Mouse (Mus musculus): ENCODE data around the gene Pde7b.

Gene Pde7b

DNA sequence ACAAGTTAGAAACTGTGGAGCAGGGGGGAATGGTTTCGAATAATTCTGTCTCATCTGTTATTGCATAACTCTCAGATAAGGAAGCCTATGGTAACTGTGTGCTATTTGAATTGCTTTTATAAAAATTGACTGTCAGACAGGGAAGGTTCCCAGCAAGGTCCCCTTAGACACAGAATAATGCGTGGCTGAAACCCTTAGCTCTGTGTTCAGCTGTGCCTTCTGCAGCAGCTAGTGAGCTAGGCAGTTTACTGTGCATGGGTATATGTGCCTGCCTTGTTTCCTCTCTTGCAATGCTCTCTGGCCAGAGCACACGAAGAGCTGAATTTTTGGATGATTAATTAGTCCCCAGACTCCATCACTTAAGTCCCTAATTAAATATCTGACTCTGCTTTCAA lies 1.4 kb downstream of the Pde7b start:
- DNase-seq (ENCODE audit: extremely low read depth, insufficient read length, low spot score) = no peak

GRCm38 (mm10) chr10:20722651-20723520 lies 2.0 kb downstream of the Pde7b start:
- DNase-seq (ENCODE audit: extremely low read depth, insufficient read length, low spot score) = no peak

GRCm38 (mm10) chr10:20719201-20719600 lies 5.7 kb downstream of the Pde7b start:
- no peak for DNase-seq (ENCODE audit: extremely low read depth, insufficient read length, low spot score)

- DNase-seq (ENCODE audit: extremely low read depth, insufficient read length, low spot score) = no peak
These were observed 24.2 kb downstream of the Pde7b start for GRCm38 (mm10) chr10:20700633-20701032.

DNA sequence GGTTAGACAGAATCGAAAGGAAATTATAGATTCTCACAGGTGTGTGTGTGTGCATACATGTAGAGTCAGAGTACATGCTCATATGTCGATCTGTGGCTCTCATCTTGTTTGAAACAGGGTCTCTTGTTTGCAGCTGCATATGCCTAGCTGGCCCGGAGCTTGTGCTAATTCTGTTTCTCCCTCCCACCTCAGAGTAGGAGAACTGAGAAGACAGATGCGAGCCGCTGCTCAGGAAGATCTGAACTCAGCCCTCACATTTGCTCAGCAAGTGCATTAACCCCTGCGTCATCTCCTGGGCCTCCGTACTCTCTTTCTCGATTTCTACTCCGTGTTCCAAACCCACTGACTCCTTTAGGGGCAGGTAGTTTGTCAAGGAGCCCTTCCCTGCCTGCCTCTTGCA lies 25.0 kb downstream of the Pde7b start:
- DNase-seq (ENCODE audit: extremely low read depth, insufficient read length, low spot score) = no peak

GRCm38 (mm10) chr10:20695637-20696036 lies 29.2 kb downstream of the Pde7b start:
- DNase-seq (ENCODE audit: extremely low read depth, insufficient read length, low spot score) = no peak

- DNase-seq (ENCODE audit: extremely low read depth, insufficient read length, low spot score) = no peak
These were observed 34.9 kb downstream of the Pde7b start for GRCm38 (mm10) chr10:20690002-20690401.

- no peak for DNase-seq (ENCODE audit: extremely low read depth, insufficient read length, low spot score)
These were observed 40.7 kb downstream of the Pde7b start for GRCm38 (mm10) chr10:20684151-20684550.

GRCm38 (mm10) chr10:20680986-20681385 lies 43.9 kb downstream of the Pde7b start:
- no peak for DNase-seq (ENCODE audit: extremely low read depth, insufficient read length, low spot score)

- no peak for DNase-seq (ENCODE audit: extremely low read depth, insufficient read length, low spot score)
These were observed 49.6 kb downstream of the Pde7b start for GRCm38 (mm10) chr10:20675321-20675720.

DNA sequence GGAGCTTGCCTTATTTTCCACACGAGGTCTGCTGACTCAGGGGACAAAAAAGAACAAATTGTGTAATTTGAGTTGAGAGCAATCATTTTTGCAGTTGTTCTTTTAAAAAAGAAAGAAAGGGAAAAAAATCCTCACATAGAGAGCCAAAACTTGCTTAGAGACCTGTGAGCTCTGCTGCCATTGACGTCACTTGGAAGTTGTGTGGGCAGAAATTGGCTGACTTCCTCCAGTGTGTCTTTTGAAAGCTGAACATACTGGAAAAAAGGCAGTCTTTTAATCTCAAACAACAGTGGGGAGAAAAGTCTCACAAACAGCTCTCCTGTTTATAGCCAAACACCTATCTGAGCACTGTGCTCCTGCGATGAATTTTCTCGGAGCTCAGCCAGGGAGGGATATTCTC lies 51.1 kb downstream of the Pde7b start:
- no peak for DNase-seq (ENCODE audit: extremely low read depth, insufficient read length, low spot score)

- DNase-seq (ENCODE audit: extremely low read depth, insufficient read length, low spot score) = no peak
These were observed 52.3 kb downstream of the Pde7b start for GRCm38 (mm10) chr10:20672591-20672990.

DNA sequence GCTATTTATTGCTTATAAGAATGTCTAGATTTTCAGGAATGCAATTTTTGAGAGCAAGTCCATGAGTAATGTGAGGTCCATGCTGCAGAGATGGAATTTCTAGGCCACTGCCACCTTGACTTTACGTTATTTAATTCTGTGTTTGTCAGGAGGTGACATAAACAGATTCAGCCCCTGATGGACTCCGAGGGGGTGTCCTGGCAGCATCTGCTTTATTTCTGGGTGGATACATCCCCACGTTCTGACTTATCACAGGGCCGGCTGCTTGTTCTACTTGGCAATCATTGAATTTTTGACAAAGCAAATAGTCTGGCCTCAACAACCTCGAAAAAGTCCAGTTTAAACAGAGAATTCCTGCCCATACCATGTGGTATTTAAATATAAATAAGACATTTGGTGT lies 53.3 kb downstream of the Pde7b start:
- DNase-seq (ENCODE audit: extremely low read depth, insufficient read length, low spot score) = no peak

GRCm38 (mm10) chr10:20670541-20670940 lies 54.3 kb downstream of the Pde7b start:
- no peak for DNase-seq (ENCODE audit: extremely low read depth, insufficient read length, low spot score)

GRCm38 (mm10) chr10:20669467-20669866 lies 55.4 kb downstream of the Pde7b start:
- no peak for DNase-seq (ENCODE audit: extremely low read depth, insufficient read length, low spot score)

- DNase-seq (ENCODE audit: extremely low read depth, insufficient read length, low spot score) = no peak
These were observed 56.3 kb downstream of the Pde7b start for GRCm38 (mm10) chr10:20668577-20668976.

DNA sequence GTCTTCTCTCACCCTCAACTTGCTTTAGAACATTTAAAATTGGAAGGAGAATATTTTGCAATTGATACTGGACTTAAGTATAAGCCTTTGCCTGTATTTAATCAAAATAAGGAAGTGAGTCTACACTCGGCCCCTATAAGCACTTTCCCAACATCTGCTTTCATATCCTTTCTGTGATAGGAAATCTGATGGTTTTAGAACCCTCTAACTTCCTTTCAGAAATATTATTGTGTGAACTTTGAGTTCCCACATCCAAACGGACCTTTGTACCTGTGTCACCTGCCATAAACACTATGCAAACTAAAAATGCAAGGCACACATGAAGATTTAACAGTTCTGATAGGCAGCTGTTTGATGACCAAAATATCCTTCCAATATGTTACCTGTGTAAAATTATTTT lies 58.2 kb downstream of the Pde7b start:
- DNase-seq (ENCODE audit: extremely low read depth, insufficient read length, low spot score) = no peak

DNA sequence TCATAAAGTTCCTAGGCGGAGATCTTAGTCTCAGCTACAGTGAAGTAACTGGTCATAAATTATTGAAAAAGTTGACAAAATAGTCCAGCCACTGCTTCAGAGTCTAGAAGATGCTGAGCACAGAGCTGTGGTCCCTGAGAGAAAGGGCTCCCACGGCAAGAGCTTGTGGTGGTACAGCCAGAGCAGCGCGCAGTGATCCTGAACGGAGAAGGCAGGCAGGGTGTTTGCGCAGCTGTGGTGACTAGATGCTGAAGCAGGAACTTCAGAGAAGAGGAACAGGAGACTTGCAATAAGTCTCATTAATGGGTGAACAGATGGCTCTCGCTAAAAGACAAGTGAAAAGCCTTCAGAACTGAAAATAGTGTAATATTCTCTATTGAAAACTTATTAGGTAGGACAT lies 61.9 kb downstream of the Pde7b start:
- no peak for DNase-seq (ENCODE audit: extremely low read depth, insufficient read length, low spot score)

GRCm38 (mm10) chr10:20661684-20662083 lies 63.2 kb downstream of the Pde7b start:
- no peak for DNase-seq (ENCODE audit: extremely low read depth, insufficient read length, low spot score)

DNA sequence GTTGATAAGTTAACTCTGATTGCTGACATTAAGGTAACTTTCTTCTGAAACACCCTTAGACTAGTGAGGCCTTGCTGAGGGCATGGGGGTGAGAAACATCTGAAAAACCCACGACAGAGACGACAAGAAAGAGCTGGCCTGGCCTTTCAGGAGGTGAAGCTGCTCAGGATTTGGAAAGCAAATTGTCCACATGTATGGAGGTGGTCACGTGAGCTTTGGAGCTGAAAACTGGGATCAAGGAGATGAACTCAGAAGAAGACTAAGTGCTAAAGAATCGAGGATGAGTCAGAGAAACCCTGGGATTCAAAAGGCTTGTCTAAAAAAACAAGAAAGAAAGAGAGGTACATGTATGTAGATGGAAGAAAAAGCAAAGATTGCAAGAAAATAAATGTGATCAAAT lies 65.2 kb downstream of the Pde7b start:
- no peak for DNase-seq (ENCODE audit: extremely low read depth, insufficient read length, low spot score)

DNA sequence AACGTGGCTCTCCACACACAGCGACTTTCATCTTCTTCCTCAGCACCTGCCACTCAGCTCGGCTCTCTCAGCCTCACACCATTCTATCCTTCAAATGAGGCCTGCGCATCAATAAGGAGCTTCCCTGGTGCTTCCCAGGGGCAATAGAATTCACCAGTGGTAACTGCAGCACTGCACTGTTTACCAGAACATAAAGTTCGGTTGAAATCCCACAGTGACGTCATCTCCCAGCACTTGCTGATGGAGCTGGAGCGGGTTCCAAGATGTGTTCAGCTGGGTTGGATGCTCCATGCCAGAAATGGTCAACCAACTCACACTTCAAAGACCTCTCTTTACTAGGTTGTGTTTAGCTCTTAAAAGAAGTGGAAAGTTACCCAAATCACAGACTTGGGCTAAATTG lies 65.6 kb downstream of the Pde7b start:
- DNase-seq (ENCODE audit: extremely low read depth, insufficient read length, low spot score) = no peak

DNA sequence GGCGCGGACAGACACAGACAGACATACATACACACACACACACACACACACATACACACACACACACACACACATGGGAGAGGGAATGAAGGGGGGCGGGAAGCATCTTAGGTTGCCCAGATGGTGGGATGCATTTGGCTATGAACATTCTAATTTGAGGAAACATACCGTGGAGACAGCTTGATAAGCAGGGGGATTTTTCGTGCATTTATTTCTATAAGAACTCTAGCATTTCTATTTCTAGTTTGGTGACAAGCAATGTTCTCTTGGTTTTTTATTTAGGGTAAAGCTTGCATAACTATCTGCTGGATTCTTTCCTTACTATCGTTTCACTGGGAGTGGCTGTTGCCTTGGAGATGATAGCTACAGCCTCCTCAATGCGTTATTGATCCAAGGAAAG lies 66.2 kb downstream of the Pde7b start:
- no peak for DNase-seq (ENCODE audit: extremely low read depth, insufficient read length, low spot score)

All from 3134 (cell line).